Mouse (Mus musculus) 3134 (cell line): ENCODE results near the gene Mndal.
A peak's percentile ranks its signal among the peaks of the same experiment; 100 is the strongest.
"Not testable (repeated sequence)": the region's sequence is repeated elsewhere in the genome, so short reads cannot be mapped to it uniquely, and the experiment has no call there.

ENCODE experiments used
- DNase-seq: peaks from one replicate; pipeline ENCODE4 v3.0.0-alpha.2; 2011; ENCODE audit warnings: low spot score; ENCODE audit not compliant: insufficient read length; ENCODE audit errors: extremely low read depth

The Mndal gene

DNA sequence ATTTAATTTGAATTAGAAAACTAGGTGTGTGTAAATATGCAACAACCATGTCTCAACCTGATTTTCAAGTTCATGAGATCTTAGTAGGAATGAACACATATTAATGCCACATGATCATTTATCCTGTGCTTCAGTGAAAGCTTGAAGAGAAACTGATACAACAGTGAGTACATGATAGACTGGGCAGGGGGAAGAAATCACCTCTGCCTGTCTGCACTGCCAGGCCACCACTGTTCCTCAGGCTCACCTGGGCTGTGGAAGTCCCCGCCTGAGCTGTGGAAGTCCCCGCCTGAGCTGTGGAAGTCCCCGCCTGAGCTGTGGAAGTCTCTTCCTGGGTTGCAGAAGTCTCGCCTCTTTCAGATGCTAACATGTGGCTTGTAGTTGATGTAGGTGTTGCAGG, 36.4 kb downstream of the Mndal start:
- not testable (repeated sequence) for DNase-seq

DNA sequence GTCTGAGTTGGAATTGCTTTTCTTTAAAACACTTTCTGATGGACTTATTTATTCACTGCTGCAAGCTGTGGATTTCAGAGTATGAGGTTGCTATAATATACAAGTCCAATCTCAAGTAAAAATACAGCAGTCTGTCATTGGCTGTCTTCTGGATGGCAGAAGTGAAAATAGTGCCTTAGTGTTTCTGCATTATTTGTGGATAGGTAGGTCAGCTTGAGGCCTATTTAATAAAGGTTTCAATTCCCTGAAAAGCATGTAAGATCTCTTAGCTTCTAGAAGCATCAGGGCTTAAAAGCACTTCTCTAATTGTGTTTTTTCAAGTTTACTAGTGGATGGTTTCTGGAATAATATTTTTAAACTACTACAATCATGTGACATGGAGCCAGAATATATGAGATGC, 52.5 kb downstream of the Mndal start:
- not testable (repeated sequence) for DNase-seq

- not testable (repeated sequence) for DNase-seq
Measured at GRCm38 (mm10) chr1:173887026-173887787, 55.1 kb downstream of the Mndal start.

DNA sequence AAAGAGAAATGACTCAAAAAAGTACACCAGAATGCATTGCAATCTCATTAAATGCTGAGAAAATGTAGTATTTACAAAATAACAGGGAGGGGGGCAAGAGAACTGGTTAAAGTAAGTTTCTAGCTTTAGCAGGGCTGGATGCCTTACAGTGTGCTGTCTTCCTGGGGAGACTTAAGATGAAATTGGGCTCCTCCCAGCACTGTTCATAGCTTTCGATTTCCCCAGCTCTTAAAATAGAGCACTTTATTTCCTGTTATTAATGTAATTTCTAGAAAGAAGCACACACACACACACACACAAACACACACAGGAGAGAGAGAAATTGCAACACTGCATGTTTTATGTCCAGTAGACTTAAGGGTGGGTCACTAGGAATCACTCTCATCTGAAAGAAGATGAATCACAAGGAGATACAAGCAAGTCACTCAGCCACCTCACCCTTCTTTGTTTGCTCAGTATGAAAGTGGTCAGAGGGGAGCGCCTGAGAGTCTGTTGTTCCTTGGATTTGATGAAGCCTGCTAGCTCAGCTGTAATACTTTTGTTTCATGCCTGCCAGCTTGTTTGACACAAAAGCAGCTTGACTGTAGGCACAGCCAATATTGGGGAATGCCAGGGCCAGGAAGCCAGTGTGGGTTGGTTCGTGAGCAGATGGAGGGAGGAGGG, 62.2 kb downstream of the Mndal start:
- DNase-seq: peak; percentile 56

DNA sequence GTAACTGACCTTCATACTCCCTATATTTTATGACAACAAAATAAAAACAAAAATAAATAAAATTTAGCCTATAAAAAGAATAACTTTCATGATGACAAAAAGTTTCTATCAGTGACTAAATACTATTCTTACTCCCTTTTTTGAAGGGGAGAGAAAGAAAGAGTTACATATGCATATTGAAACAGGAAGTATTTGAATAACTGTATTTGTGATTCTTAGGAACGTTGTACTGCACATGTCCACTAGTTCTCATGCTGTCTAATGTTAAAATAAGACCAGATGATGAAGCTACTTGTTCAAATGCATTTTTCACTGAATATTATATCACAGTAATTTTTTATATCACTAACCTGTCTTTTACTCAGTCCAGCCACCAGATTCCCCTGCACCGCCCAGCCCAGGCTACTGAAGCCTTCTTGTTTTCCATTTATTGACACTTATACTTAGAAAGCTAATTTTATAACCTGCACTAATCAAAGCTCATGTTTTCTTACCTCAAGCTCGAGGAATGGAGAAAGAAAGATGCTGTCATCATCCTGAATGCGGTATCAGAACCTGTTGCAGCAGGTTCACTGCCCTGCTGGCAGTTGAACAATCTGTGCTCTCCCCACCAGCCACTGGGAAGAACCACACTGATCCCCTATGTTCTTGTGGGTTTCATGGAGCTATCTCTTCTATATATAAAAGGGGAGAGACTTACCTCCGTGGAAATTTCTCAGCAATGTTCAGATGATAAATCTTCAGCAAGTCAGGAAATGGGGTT, 62.9 kb downstream of the Mndal start:
- not testable (repeated sequence) for DNase-seq

DNA sequence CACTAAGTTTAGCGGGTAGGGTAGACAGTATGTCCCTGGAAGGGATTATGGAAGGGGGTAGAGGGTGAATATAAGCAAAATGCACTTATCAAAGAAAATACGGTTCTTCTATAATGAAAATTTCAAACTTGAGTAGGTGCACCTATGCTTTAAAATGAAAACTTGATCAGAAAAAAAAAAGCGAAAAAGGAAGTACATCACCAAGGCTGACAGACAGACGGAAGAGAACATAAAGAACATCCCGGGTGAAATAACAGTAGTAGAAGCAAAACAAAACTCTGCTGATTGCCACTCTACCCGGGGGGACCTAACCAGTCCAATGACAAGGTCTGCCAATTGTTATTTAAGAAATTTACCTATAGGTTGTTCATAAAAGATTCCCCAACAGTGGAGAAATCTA, 64.0 kb downstream of the Mndal start:
- not testable (repeated sequence) for DNase-seq

DNA sequence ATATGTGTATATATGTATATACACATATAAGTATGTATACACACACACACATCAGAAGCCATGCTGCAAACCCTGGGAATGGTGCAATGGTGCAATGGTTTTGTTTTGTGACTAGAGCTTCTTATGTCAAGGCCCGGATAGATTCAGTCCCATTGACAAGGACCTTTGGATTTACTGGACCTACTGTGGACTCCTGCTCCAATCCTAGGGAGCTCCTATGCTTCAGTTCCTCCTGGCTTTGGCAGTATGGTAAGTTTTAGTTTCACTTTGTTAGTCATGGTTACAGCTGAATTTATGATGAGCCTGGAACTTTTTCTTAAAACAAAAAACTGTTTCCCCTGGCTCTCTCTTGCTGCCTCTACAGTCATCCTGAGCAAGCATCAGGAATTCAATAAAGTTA, 65.2 kb downstream of the Mndal start:
- not testable (repeated sequence) for DNase-seq

DNA sequence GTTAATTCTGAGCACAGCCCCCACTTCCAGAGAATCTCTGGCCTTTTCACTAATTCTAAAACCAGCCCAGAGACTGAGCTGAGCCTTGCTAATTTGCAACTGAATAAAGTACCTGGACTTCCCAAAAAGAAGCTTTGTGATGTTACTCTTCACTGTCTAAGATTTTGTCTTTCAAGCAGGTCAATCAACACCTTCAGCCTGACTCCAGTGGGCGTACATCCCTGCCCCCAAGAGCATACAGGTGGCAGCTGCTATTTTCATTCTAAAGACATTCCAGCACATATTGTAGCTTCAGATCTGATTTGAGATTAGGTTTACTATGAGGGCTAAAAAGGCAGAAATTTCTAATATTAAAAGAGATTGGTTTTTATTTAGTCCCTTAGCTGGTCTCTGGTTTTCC, 73.7 kb downstream of the Mndal start:
- not testable (repeated sequence) for DNase-seq

GRCm38 (mm10) chr1:173866504-173866903, 75.8 kb downstream of the Mndal start:
- no peak for DNase-seq

DNA sequence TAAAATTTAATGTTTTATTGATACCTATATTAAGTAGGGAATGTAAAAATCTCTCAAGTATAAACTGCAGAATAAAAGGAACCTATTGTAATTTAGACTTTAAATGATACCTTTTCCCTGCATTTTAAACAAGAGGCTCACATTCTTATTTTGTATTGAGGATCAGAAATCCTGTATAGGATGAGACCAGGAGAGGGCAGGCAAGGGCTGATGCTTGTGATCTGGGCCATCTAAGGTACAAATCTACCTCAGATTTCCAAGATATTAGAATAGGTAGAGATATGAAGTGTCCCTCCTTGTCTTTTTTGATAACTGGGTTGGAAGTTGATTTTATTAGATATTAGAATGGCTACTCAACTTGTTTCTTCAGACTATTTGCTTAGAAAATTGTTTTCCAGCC, 88.6 kb downstream of the Mndal start:
- not testable (repeated sequence) for DNase-seq

- not testable (repeated sequence) for DNase-seq
Measured at GRCm38 (mm10) chr1:173852853-173853252, 89.4 kb downstream of the Mndal start.

- not testable (repeated sequence) for DNase-seq
Measured at GRCm38 (mm10) chr1:173846193-173846592, 96.1 kb downstream of the Mndal start.

DNA sequence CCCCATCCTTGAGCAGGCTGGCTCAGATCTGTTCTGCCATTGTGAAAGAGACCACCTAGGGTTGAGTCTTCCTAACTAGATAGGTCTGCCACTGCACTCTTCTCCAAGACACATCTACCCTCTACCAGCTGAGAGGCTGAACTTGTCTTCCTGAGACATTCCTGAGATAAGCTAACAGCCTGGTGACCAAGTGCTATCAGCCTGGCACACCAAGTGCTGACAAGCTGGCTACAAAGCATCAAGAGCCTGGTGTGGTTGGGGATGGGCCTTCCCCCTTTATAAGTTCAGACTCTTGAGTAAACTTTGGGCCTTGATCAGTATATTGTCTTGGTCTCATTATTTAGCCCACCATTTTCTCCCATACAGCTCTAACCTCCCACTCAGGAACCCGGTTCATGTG, 97.5 kb downstream of the Mndal start:
- no peak for DNase-seq

DNA sequence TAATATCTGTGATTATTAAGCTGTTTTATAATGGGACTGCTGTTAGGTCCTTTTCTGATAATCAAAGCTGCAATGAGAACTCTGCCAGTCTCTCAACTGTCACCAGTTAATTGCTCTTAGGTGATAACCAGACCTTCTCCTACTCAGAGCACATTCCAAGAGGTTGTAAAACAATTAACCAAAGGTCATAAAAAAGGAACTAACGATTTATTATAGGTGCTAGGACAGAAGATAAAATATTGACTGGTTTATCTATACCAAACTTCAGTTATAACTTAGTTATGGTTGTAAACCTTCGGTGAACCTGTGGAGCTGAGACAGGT, 120.8 kb downstream of the Mndal start:
- DNase-seq: not testable (repeated sequence)

DNA sequence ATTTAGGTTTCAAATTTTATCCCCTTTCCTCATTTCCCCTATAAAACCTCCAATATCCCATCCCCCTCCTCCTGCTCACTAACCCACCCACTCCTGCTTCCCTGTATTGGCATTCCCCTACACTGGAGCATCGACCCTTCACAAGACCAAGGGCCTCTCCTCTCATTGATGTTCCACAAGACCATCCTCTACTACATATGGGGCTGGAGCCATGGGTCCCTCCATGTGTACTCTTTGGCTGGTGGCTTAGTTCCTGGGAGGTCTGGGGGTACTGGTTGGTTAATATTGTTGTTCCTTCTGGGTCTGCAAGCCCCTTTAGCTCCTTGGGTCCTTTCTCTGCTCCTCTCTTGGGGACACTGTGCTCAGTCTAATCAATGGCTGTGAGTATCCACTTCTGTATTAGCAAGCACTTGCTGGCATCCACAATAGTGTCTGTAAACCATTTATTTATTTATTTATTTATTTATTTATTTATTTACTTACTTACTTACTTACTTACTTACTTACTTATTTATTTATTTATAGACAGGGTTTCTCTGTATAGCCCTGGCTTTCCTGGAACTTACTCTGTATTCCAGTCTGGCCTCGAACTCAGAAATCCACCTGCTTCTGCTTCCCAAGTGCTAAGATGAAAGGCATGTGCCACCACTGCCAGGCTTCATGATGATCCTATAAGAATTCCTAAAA, 121.4 kb downstream of the Mndal start:
- DNase-seq: not testable (repeated sequence)

DNA sequence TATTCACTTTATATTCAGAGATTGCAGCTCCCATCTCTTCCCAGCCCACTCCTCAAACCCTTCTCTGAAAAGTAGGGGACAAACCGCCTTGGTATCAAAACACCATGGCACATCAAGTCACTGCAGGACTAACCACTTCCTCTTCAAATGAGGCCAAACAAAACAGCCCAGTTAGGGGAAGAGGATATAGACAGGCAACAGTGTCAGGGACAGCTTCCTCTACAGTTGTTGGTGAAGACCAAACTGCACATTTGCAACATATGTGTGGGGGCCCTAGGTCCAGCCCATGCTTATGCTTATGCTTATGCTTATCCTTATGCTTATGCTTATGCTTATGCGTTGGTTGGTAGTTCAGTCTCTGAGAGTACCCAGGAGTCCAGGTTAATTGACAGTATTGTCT, 133.0 kb downstream of the Mndal start:
- not testable (repeated sequence) for DNase-seq

DNA sequence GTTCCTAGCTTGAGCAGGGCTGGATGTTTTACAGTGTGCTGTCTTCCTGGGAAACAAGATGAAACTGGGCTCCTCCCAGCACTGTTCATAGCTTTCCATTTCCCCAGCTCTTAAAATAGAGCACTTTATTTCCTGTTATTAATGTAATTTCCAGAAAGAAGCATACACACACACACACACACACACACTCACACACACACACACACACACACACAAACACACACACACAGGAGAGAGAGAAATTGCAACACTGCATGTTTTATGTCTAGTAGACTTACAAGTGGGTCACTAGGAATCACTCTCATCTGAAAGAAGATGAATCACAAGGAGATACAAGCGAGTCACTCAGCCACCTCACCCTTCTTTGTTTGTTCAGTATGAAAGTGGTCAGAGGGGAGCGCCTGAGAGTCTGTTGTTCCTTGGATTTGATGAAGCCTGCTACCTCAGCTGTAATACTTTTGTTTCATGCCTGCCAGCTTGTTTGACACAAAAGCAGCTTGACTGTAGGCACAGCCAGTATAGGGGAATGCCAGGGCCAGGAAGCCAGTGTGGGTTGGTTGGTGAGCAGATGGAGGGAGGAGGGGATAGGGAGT, 139.5 kb downstream of the Mndal start:
- DNase-seq: not testable (repeated sequence)

- not testable (repeated sequence) for DNase-seq
Measured at GRCm38 (mm10) chr1:173802207-173802606, 140.1 kb downstream of the Mndal start.

- DNase-seq: not testable (repeated sequence)
Measured at GRCm38 (mm10) chr1:173801791-173802190, 140.5 kb downstream of the Mndal start.
